Mouse (Mus musculus): ENCODE data around the gene Zfand3. TPM values are rescaled to one million over a fixed set of nuclear protein-coding genes. Genes with fewer than 3 reads are reported as not detected.

Zfand3 gene
- total and polyA plus RNA-seq, 3 experiments, result 23.2 to 44.0 (median 23.5) TPM

DNA sequence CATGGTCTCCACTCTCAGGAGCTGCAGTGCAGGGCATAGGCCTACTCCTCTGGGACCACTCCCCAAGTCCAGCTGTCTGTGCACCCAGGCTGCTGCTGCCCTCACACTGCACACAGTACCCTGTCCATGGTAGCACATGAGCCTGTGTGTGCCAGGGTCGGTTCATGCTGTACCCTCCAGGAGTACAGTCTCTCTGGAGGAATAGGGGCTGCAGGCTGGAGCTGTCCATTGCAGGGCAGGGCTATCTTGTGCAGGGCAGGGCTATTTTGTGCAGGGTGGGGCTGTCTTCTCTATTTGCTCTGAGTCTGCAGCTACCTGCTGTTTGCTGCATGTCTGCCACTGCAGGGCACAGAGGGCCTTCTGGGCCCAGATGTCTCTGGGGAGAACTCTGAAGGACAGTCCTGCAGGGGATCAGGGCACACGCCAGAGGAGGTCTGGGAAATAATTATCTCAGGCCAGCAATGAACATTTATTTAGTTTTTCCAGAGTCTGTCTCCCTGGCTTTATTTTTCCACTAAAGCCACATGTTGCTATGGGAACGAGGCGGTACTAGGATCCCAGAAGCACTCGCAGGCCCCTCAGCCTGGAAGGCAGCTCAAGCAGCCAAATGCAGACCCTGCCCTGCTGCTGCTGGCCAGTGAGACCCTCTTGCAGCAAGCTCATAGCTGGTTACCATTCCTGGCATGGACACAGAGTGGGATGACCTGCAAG lies 220.7 kb downstream of the Zfand3 start:
- H3K4me2 ChIP-seq (ENCODE audit: insufficient read depth, low read depth, poor library complexity, severe bottlenecking), result no peak overlapping the region
- H3K79me2 ChIP-seq (replicated peaks; ENCODE audit: control insufficient read depth, extremely low read depth, insufficient read depth, poor library complexity, severe bottlenecking), result no peaks in the 10 kb centered on the region
- H3K36me3 ChIP-seq (replicated peaks in 1 of 2; ENCODE audit: control insufficient read depth in 1 of 2, insufficient read depth in 1 of 2, low read length in 1 of 2), result peaks cover 0 to 58% of the 10 kb centered on the region in 2 experiments
- no peak for DNase-seq (ENCODE audit: extremely low read depth)
- dilution Hi-C loops (cut with MboI; ENCODE audit: extremely low pct_ligation_motif_present, extremely low pct_unique_long_range_greater_than_20kb, low sequenced_read_pairs), result no loop called here
- H3K9me3 ChIP-seq (replicated peaks; ENCODE audit: low read length), result no peaks in the 10 kb centered on the region
- no peaks in the 10 kb centered on the region for H3K4me1 ChIP-seq (ENCODE audit: control insufficient read depth in 1 of 2, insufficient read depth in 2 of 2)
- no peak overlapping the region for H3K9ac ChIP-seq (ENCODE audit: insufficient read depth, low read depth)
- in situ Hi-C loops (cut with MboI; ENCODE audit: low pct_ligation_motif_present, low pct_unique_long_range_greater_than_20kb, low sequenced_read_pairs), result loop anchor here (25.0 kb wide), 1 partner anchor 212 kb away; no protein-coding TSS in a partner anchor
- no peak overlapping the region for H3K4me3 ChIP-seq (replicated peaks in 1 of 3; ENCODE audit: low read depth in 2 of 3, low read length in 2 of 3, poor library complexity in 1 of 3)
- H3K27ac ChIP-seq (ENCODE audit: insufficient read depth, low read depth), result no peak overlapping the region
- no peaks in the 10 kb centered on the region for H3K27me3 ChIP-seq (replicated peaks)
- no peak for TF ChIP-seq MAX (IDR thresholded peaks at IDR 0.05; ENCODE audit: low read length)
- no peak for TF ChIP-seq USF1 (IDR thresholded peaks at IDR 0.05; ENCODE audit: low read depth, low read length)
- no peak for TF ChIP-seq MEF2A (IDR thresholded peaks at IDR 0.05; ENCODE audit: borderline replicate concordance, low read depth, low read length)
- no peak for TF ChIP-seq MYC (IDR thresholded peaks at IDR 0.05; ENCODE audit: low read depth, low read length)
- TF ChIP-seq IRF4 (IDR thresholded peaks at IDR 0.05; ENCODE audit: low read depth, low read length), result no peak
- no peak for TF ChIP-seq MAZ (IDR thresholded peaks at IDR 0.05; ENCODE audit: low read depth, low read length)
- TF ChIP-seq ZC3H11A (IDR thresholded peaks at IDR 0.05; ENCODE audit: low read depth, low read length), result no peak
- no peak for TF ChIP-seq CTCF (conservative IDR thresholded peaks at IDR 0.05 in 1 of 2, IDR thresholded peaks at IDR 0.05 in 1 of 2; ENCODE audit: low read depth in 2 of 2, low read length in 2 of 2)
- TF ChIP-seq ZKSCAN1 (IDR thresholded peaks at IDR 0.05; ENCODE audit: borderline replicate concordance, low read depth, low read length), result no peak
- TF ChIP-seq HCFC1 (IDR thresholded peaks at IDR 0.05; ENCODE audit: low read depth, low read length), result no peak
- TF ChIP-seq CHD1 (IDR thresholded peaks at IDR 0.05; ENCODE audit: low read depth, low read length), result no peak
- no peak for TF ChIP-seq SIN3A (IDR thresholded peaks at IDR 0.05; ENCODE audit: low read length)
- no peak for TF ChIP-seq USF2 (conservative IDR thresholded peaks at IDR 0.05; ENCODE audit: low read depth, low read length)
- no peak for TF ChIP-seq PAX5 (IDR thresholded peaks at IDR 0.05; ENCODE audit: low read length)

DNA sequence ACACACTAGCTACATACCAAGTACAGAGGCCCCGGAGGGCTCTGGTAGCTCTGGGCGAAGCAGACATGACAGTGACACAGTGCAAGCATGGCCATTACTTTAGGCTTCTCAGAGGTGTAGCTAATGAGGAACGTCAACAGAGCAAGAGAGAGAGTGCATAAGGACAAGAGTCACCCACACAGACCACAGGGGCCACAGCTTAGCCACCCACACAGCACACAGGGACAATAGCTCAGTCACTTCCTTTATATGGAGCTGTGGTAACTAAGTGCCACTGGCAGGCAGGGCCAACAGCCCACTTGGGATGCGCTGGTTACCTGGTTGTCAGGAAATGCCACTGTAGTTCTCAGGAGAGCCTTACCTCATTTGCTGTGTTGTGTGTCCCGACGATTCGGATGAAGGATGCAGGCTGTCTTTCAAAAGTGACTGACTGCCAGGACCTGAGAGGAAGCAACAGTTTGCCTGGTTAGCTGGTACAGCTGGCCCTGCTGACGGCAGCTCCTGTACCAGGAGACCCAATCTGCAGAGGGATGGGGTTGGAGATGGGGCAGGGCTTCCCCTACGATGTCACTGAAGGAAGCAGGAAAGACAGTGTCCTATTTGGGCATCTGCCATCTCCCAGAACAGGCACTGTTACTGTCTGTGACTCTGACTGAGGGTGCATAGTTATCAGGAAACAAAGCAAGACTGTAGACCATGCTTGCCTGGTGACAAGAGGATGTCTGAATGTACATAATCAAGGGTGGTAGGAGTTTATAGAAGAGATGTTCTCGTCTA lies 224.1 kb downstream of the Zfand3 start:
- no peaks in the 10 kb centered on the region for H3K79me2 ChIP-seq (replicated peaks; ENCODE audit: control insufficient read depth, extremely low read depth, insufficient read depth, poor library complexity, severe bottlenecking)
- in situ Hi-C loops (cut with MboI; ENCODE audit: low pct_ligation_motif_present, low pct_unique_long_range_greater_than_20kb, low sequenced_read_pairs), result loop anchor here (25.0 kb wide), 1 partner anchor 209 kb away; no protein-coding TSS in a partner anchor
- dilution Hi-C loops (cut with MboI; ENCODE audit: extremely low pct_ligation_motif_present, extremely low pct_unique_long_range_greater_than_20kb, low sequenced_read_pairs), result no loop called here

More for the DNA sequence above, 224.1 kb downstream of the Zfand3 start:
- H3K9me3 ChIP-seq (replicated peaks; ENCODE audit: low read length), result no peaks in the 10 kb centered on the region
- H3K36me3 ChIP-seq (replicated peaks in 1 of 2; ENCODE audit: control insufficient read depth in 1 of 2, insufficient read depth in 1 of 2, low read length in 1 of 2), result peaks cover 0 to 47% of the 10 kb centered on the region in 2 experiments
- no peaks in the 10 kb centered on the region for H3K4me1 ChIP-seq (ENCODE audit: control insufficient read depth in 1 of 2, insufficient read depth in 2 of 2)
- no peaks in the 10 kb centered on the region for H3K27me3 ChIP-seq (replicated peaks)
- H3K4me3 ChIP-seq (replicated peaks in 1 of 3; ENCODE audit: low read depth in 2 of 3, low read length in 2 of 3, poor library complexity in 1 of 3), result no peak overlapping the region
- TF ChIP-seq HCFC1 (IDR thresholded peaks at IDR 0.05; ENCODE audit: low read depth, low read length) (no peak), IRF4 (IDR thresholded peaks at IDR 0.05; ENCODE audit: low read depth, low read length) (no peak), GABPA (IDR thresholded peaks at IDR 0.05; ENCODE audit: insufficient replicate concordance, low read depth, low read length) (no peak), NELFE (IDR thresholded peaks at IDR 0.05; ENCODE audit: low read depth, low read length) (no peak), CTCF (conservative IDR thresholded peaks at IDR 0.05 in 1 of 2, IDR thresholded peaks at IDR 0.05 in 1 of 2; ENCODE audit: low read depth in 2 of 2, low read length in 2 of 2) (no peak), TCF12 (IDR thresholded peaks at IDR 0.05; ENCODE audit: low read depth, low read length) (no peak), RAD21 (IDR thresholded peaks at IDR 0.05; ENCODE audit: low read depth, low read length) (no peak), USF2 (conservative IDR thresholded peaks at IDR 0.05; ENCODE audit: low read depth, low read length) (no peak), MAZ (IDR thresholded peaks at IDR 0.05; ENCODE audit: low read depth, low read length) (no peak), MYC (IDR thresholded peaks at IDR 0.05; ENCODE audit: low read depth, low read length) (no peak), TBP (conservative IDR thresholded peaks at IDR 0.05; ENCODE audit: low read depth, low read length) (no peak), E2F4 (IDR thresholded peaks at IDR 0.05; ENCODE audit: insufficient replicate concordance, low read depth, low read length) (no peak), CHD2 (IDR thresholded peaks at IDR 0.05; ENCODE audit: low read length) (no peak), UBTF (IDR thresholded peaks at IDR 0.05; ENCODE audit: low read depth, low read length) (no peak), SMC3 (IDR thresholded peaks at IDR 0.05; ENCODE audit: low read depth, low read length) (no peak), ELF1 (IDR thresholded peaks at IDR 0.05; ENCODE audit: low read depth, low read length) (no peak), JUND (conservative IDR thresholded peaks at IDR 0.05; ENCODE audit: low read depth, low read length) (no peak), POLR2AphosphoS2 (IDR thresholded peaks at IDR 0.05; ENCODE audit: low read depth, low read length) (no peak)
- no peak overlapping the region for H3K4me2 ChIP-seq (ENCODE audit: insufficient read depth, low read depth, poor library complexity, severe bottlenecking)
- H3K27ac ChIP-seq (ENCODE audit: insufficient read depth, low read depth), result no peak overlapping the region
- no peak overlapping the region for H3K9ac ChIP-seq (ENCODE audit: insufficient read depth, low read depth)
- no peak for DNase-seq (ENCODE audit: extremely low read depth)
